In genomic region chr10:42914146-42914545, GRCm38 (mm10) we compare ENCODE assay signal across 20 mouse cellular contexts. TPM values are rescaled to one million over a fixed set of nuclear protein-coding genes. Genes with fewer than 3 reads are reported as not detected.
DNase-seq lines count a peak whose midpoint lies in the region; ATAC-seq and TF ChIP-seq lines count a peak whose summit lies in the region.
"Had no signal": no experiment of that assay in that cellular context is flagged by ENCODE, and none has a peak within 500 bp of the region (broad histone marks: within the 10 kb centered on the region; RNA-seq: fewer than 3 reads in every experiment).

No protein-coding gene starts in this region.

- peak; percentile 92 for DNase-seq in heart, adult 11 months
- peak; percentile 14 to 40 for DNase-seq in kidney, postnatal 4 days
- DNase-seq in kidney, adult 8-10 months, result no peak
- DNase-seq in CH12.LX (ENCODE audit: extremely low read depth), result no peak
- no peak for DNase-seq in right cerebral cortex, adult 18-20 months
- no peak for DNase-seq in midbrain, embryonic 10.5 days (ENCODE audit: low spot score)
- DNase-seq: adrenal gland, postnatal 10 days; cerebellum, adult 9-11 months; kidney, adult 18-20 months; lung, adult 18-20 months; lung, postnatal 14 days; right cerebral cortex, postnatal 25 days; thymus, postnatal 25 days had no signal

- H3K4me3 ChIP-seq in heart, embryonic 11.5 days (ENCODE audit: low read depth, low read length), result no peak overlapping the region
- no peak overlapping the region for H3K4me3 ChIP-seq in CH12.LX (replicated peaks in 1 of 3; ENCODE audit: low read depth in 2 of 3, low read length in 2 of 3, poor library complexity in 1 of 3)
- no peak overlapping the region for H3K4me3 ChIP-seq in limb, embryonic 15.5 days
- no peak overlapping the region for H3K4me3 ChIP-seq in midbrain, embryonic 10.5 days
- H3K4me3 ChIP-seq: embryonic facial prominence, embryonic 13.5 days; forebrain, embryonic 15.5 days; heart, embryonic 15.5 days; neural tube, embryonic 15.5 days had no signal

- TF ChIP-seq EP300 in CH12.LX (IDR thresholded peaks at IDR 0.05; ENCODE audit: low read length), result no peak

- TF ChIP-seq RAD21 in CH12.LX (IDR thresholded peaks at IDR 0.05; ENCODE audit: low read depth, low read length), result no peak

- ATAC-seq in heart, embryonic 11.5 days (replicated peaks; ENCODE audit: insufficient number of reproducible peaks, low FRiP score, low TSS enrichment), result no peak
- no peak for ATAC-seq in limb, embryonic 15.5 days (ENCODE audit: insufficient number of reproducible peaks, low FRiP score, low TSS enrichment, low read depth)
- ATAC-seq: forebrain, embryonic 15.5 days; midbrain, embryonic 16.5 days had no signal

- H3K9ac ChIP-seq in heart, embryonic 11.5 days (ENCODE audit: low read depth, low read length), result no peak overlapping the region
- H3K9ac ChIP-seq in CH12.LX (ENCODE audit: insufficient read depth, low read depth), result no peak overlapping the region
- H3K9ac ChIP-seq in limb, embryonic 15.5 days, result no peak overlapping the region
- H3K9ac ChIP-seq: embryonic facial prominence, embryonic 13.5 days; forebrain, embryonic 15.5 days; heart, embryonic 15.5 days; neural tube, embryonic 15.5 days had no signal

- H3K4me1 ChIP-seq in heart, embryonic 11.5 days (ENCODE audit: control insufficient read depth, insufficient read depth, low read length), result peaks cover 6% of the 10 kb centered on the region
- H3K4me1 ChIP-seq in CH12.LX (ENCODE audit: control insufficient read depth in 1 of 2, insufficient read depth in 2 of 2), result peaks cover 0 to 31% of the 10 kb centered on the region in 2 experiments; a peak in 3 of 4 replicates
- H3K4me1 ChIP-seq in limb, embryonic 15.5 days, result peaks cover 11% of the 10 kb centered on the region
- peaks cover 8% of the 10 kb centered on the region for H3K4me1 ChIP-seq in midbrain, embryonic 10.5 days
- H3K4me1 ChIP-seq: neural tube, embryonic 15.5 days had no signal

- H3K27ac ChIP-seq in heart, embryonic 11.5 days (ENCODE audit: low read depth, low read length), result no peak overlapping the region
- H3K27ac ChIP-seq in CH12.LX (ENCODE audit: insufficient read depth, low read depth), result no peak overlapping the region
- peak overlapping the region; percentile 43 for H3K27ac ChIP-seq in limb, embryonic 15.5 days
- H3K27ac ChIP-seq in midbrain, embryonic 10.5 days (replicated peaks), result no peak overlapping the region
- H3K27ac ChIP-seq: embryonic facial prominence, embryonic 13.5 days; forebrain, embryonic 15.5 days; heart, embryonic 15.5 days; neural tube, embryonic 15.5 days had no signal

- H3K4me2 ChIP-seq in heart, embryonic 11.5 days, result no peak overlapping the region; the same call in 1 of the 2 replicates
- H3K4me2 ChIP-seq in CH12.LX (ENCODE audit: insufficient read depth, low read depth, poor library complexity, severe bottlenecking), result no peak overlapping the region
- no peak overlapping the region for H3K4me2 ChIP-seq in limb, embryonic 15.5 days
- H3K4me2 ChIP-seq: embryonic facial prominence, embryonic 13.5 days; forebrain, embryonic 15.5 days; heart, embryonic 15.5 days; neural tube, embryonic 15.5 days had no signal

- WGBS in heart, embryonic 11.5 days (ENCODE audit: insufficient replicate concordance), result 39% methylated on average over 6 of the region's 6 CpGs
- WGBS in limb, embryonic 15.5 days, result 53% methylated on average over 6 of the region's 6 CpGs
- WGBS in midbrain, embryonic 10.5 days, result 66% methylated on average over 6 of the region's 6 CpGs

- no peak for TF ChIP-seq CTCF in CH12.LX (conservative IDR thresholded peaks at IDR 0.05 in 1 of 2, IDR thresholded peaks at IDR 0.05 in 1 of 2; ENCODE audit: low read depth in 2 of 2, low read length in 2 of 2)

- no peaks in the 10 kb centered on the region for H3K27me3 ChIP-seq in heart, embryonic 11.5 days (ENCODE audit: control insufficient read depth, insufficient read depth, low read length)
- H3K27me3 ChIP-seq in CH12.LX (replicated peaks), result no peaks in the 10 kb centered on the region
- H3K27me3 ChIP-seq in limb, embryonic 15.5 days, result no peaks in the 10 kb centered on the region
- H3K27me3 ChIP-seq in midbrain, embryonic 10.5 days (ENCODE audit: low read depth, poor library complexity, severe bottlenecking), result no peaks in the 10 kb centered on the region
- H3K27me3 ChIP-seq: embryonic facial prominence, embryonic 13.5 days; forebrain, embryonic 15.5 days; heart, embryonic 15.5 days; neural tube, embryonic 15.5 days had no signal

- in situ Hi-C loops in CH12.LX (cut with MboI; ENCODE audit: low pct_ligation_motif_present, low pct_unique_long_range_greater_than_20kb, low sequenced_read_pairs), result no loop called here

- dilution Hi-C loops in CH12.LX (cut with MboI; ENCODE audit: extremely low pct_ligation_motif_present, extremely low pct_unique_long_range_greater_than_20kb, low sequenced_read_pairs), result no loop called here

- TF ChIP-seq POLR2A in CH12.LX (IDR thresholded peaks at IDR 0.05; ENCODE audit: low read depth, low read length), result no peak

- H3K9me3 ChIP-seq in heart, embryonic 11.5 days (replicated peaks; ENCODE audit: control insufficient read depth, low read length), result no peaks in the 10 kb centered on the region
- no peaks in the 10 kb centered on the region for H3K9me3 ChIP-seq in CH12.LX (replicated peaks; ENCODE audit: low read length)
- no peaks in the 10 kb centered on the region for H3K9me3 ChIP-seq in limb, embryonic 15.5 days
- H3K9me3 ChIP-seq in midbrain, embryonic 10.5 days (replicated peaks), result no peaks in the 10 kb centered on the region
- H3K9me3 ChIP-seq: embryonic facial prominence, embryonic 13.5 days; forebrain, embryonic 15.5 days; heart, embryonic 15.5 days; neural tube, embryonic 15.5 days had no signal

- H3K79me2 ChIP-seq in CH12.LX (replicated peaks; ENCODE audit: control insufficient read depth, extremely low read depth, insufficient read depth, poor library complexity, severe bottlenecking), result no peaks in the 10 kb centered on the region

- no peaks in the 10 kb centered on the region for H3K36me3 ChIP-seq in heart, embryonic 11.5 days (ENCODE audit: control insufficient read depth, insufficient read depth, low read length)
- peaks cover 0 to 4% of the 10 kb centered on the region in 2 experiments for H3K36me3 ChIP-seq in CH12.LX (replicated peaks in 1 of 2; ENCODE audit: control insufficient read depth in 1 of 2, insufficient read depth in 1 of 2, low read length in 1 of 2)
- H3K36me3 ChIP-seq in limb, embryonic 15.5 days, result no peaks in the 10 kb centered on the region
- H3K36me3 ChIP-seq in midbrain, embryonic 10.5 days, result no peaks in the 10 kb centered on the region
- H3K36me3 ChIP-seq: embryonic facial prominence, embryonic 13.5 days; forebrain, embryonic 15.5 days; heart, embryonic 15.5 days; neural tube, embryonic 15.5 days had no signal

TF ChIP-seq in CH12.LX, 34 proteins besides CTCF, POLR2A, EP300 and RAD21:
- TF ChIP-seq MAFK (IDR thresholded peaks at IDR 0.05; ENCODE audit: insufficient replicate concordance, low read length), result no peak
- TF ChIP-seq JUND (conservative IDR thresholded peaks at IDR 0.05; ENCODE audit: low read depth, low read length), result no peak
- peak; percentile 56; the same call in 1 of the 2 replicates for TF ChIP-seq ELF1 (IDR thresholded peaks at IDR 0.05; ENCODE audit: low read depth, low read length)
- TF ChIP-seq BHLHE40 (IDR thresholded peaks at IDR 0.05; ENCODE audit: low read depth, low read length), result no peak

RNA-seq across cellular contexts. Expression of gene Scml4, which starts 54.0 kb away (rescaled TPM):
- 0.92 and 1.7 TPM in 2 replicates for polyA plus RNA-seq in heart, embryonic 11.5 days (2014; fragmentation: Nextera tagmentation; extraction: Ambion mirVana)
- total RNA-seq in CH12.LX (2012; rRNA removed) (2.3 and 3.3 TPM in 2 replicates), CH12.LX (2014; rRNA removed) (2.4 and 3.0 TPM in 2 replicates)
- 2.7 and 3.6 TPM in 2 replicates for polyA plus RNA-seq in CH12.LX (2012; ENCODE audit: insufficient read length, low read depth)
- 1.3 and 1.5 TPM in 2 replicates for polyA plus RNA-seq in limb, embryonic 15.5 days (2015; fragmentation: Nextera tagmentation; extraction: Ambion mirVana)
- 0.17 and 0.97 TPM in 2 replicates for polyA plus RNA-seq in midbrain, embryonic 10.5 days (2016; fragmentation: Nextera tagmentation; extraction: Ambion mirVana)

Comparison
In these comparisons a context has a peak if more than half of its experiments do, and no peak if none do; other contexts are left out.
1. DNase-seq: peak in heart, adult 11 months (single experiment) and kidney, postnatal 4 days (2 of 2); none in kidney, adult 8-10 months (0 of 2), CH12.LX (single experiment), right cerebral cortex, adult 18-20 months (single experiment) and midbrain, embryonic 10.5 days (single experiment).